Mouse (Mus musculus): ENCODE data around the gene Tprgl. TPM values are rescaled to one million over a fixed set of nuclear protein-coding genes. Genes with fewer than 3 reads are reported as not detected.

The Tprgl gene
- total and polyA plus RNA-seq, 3 experiments, result 121 to 147 (median 130) TPM

DNA sequence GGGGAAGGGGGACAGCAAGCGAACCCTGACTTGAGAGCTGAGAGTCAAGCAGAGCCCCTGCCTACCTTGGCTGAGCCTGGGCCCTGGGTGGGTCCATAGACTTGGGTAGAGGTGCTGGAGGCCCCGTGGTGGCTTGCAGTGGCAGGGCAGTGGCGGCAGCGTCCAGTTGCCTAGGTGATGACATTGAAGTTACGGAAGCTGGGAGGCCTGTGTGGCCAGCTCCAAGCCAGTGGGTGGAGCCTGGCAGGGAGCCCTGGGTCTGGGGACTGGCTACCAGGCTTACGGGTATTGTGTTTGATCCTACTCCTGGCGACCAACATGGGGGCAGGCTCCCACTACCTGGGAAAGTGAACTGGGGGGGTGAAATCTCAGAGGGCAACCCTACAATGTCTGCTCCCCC is 44.0 kb downstream of the Tprgl start:
- Histone ChIP-seq H3K36me3 (ENCODE audit: control insufficient read depth, insufficient read depth, low read length) (no peaks in the 10 kb centered on the region), H3K27ac (no peak overlapping the region), H3K4me1 (ENCODE audit: control insufficient read depth, insufficient read depth, low read length) (no peaks in the 10 kb centered on the region), H3K9ac (ENCODE audit: low read depth, low read length) (no peak overlapping the region), H3K4me3 (no peak overlapping the region), H3K27me3 (ENCODE audit: control insufficient read depth, insufficient read depth, low read length) (no peaks in the 10 kb centered on the region; the same call in 1 of the 2 replicates), H3K79me2 (replicated peaks; ENCODE audit: control insufficient read depth, insufficient read depth, low read length) (no peaks in the 10 kb centered on the region)
- TF ChIP-seq EP300 (IDR thresholded peaks at IDR 0.05; ENCODE audit: insufficient read depth, low read depth, low read length) (no peak), POLR2A (IDR thresholded peaks at IDR 0.05; ENCODE audit: insufficient read depth, low read depth, low read length) (no peak), CTCF (IDR thresholded peaks at IDR 0.05) (no peak)
- intact Hi-C loops (cut with DNase I), result no loop called here
- no peak for DNase-seq
- 43% methylated on average over 7 of the region's 7 CpGs for WGBS

DNA sequence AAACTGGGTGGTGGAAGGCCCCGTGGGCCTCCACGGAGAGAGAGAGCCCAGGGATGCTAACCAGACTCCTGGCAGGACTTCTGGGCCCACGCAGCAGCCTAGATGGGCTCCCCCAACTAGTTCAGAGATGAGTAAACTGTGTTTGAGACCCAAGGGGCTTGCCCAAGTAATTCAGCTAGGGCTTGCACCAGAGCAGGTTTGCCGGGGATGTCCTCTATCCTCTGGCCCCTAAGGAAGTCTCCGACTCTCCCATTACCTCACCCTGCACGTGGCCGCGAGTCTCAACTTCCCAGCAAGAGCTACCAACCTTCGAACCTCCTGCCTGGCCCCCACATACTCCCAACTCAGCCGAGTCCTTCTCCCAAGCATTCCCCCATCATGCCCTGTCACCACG is 50.6 kb downstream of the Tprgl start:
- no peak overlapping the region for H3K4me3 ChIP-seq
- WGBS, result 65% methylated on average over 11 of the region's 11 CpGs
- no peaks in the 10 kb centered on the region; the same call in 1 of the 2 replicates for H3K27me3 ChIP-seq (ENCODE audit: control insufficient read depth, insufficient read depth, low read length)
- no peaks in the 10 kb centered on the region for H3K79me2 ChIP-seq (replicated peaks; ENCODE audit: control insufficient read depth, insufficient read depth, low read length)
- TF ChIP-seq POLR2A (IDR thresholded peaks at IDR 0.05; ENCODE audit: insufficient read depth, low read depth, low read length) (no peak), EP300 (IDR thresholded peaks at IDR 0.05; ENCODE audit: insufficient read depth, low read depth, low read length) (no peak), CTCF (IDR thresholded peaks at IDR 0.05) (no peak)
- H3K9ac ChIP-seq (ENCODE audit: low read depth, low read length), result no peak overlapping the region
- intact Hi-C loops (cut with DNase I), result no loop called here
- no peaks in the 10 kb centered on the region for H3K4me1 ChIP-seq (ENCODE audit: control insufficient read depth, insufficient read depth, low read length)
- no peaks in the 10 kb centered on the region for H3K36me3 ChIP-seq (ENCODE audit: control insufficient read depth, insufficient read depth, low read length)
- no peak for DNase-seq
- no peak overlapping the region for H3K27ac ChIP-seq

DNA sequence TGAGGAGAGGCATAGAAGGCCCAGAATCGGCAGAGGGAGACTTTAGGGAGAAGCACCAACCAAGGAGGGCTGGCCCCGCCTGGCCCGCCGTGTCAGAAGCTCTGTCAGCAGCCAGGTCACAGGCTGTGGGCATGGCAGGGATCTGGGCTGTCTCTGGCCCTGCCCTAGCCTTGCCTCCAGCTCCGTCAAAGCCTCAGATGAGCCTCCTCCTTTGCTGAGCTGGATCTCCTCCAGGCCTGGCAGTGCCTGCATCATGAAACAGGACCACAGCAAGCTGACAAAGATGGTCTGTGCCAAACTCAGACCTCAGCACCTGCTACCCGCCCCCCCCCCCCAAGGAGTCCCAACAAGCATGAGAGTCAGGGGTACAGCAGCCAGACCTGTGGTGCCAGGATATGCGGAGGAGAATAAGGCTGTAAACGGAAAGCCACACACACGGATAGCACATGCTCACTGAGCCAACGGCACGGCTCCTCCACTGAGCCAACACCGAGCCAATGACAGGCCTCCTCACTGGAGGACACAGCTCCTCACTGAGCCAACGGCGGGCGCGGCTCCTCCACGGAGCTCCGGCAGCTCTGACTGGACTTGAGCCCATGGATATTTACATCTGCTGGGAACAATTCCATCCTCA is 51.1 kb downstream of the Tprgl start:
- DNase-seq, result no peak
- Histone ChIP-seq H3K4me1 (ENCODE audit: control insufficient read depth, insufficient read depth, low read length) (no peaks in the 10 kb centered on the region), H3K27me3 (ENCODE audit: control insufficient read depth, insufficient read depth, low read length) (no peaks in the 10 kb centered on the region; the same call in 1 of the 2 replicates), H3K36me3 (ENCODE audit: control insufficient read depth, insufficient read depth, low read length) (no peaks in the 10 kb centered on the region), H3K27ac (no peak overlapping the region), H3K4me3 (no peak overlapping the region), H3K79me2 (replicated peaks; ENCODE audit: control insufficient read depth, insufficient read depth, low read length) (no peaks in the 10 kb centered on the region), H3K9ac (ENCODE audit: low read depth, low read length) (no peak overlapping the region)
- no peak for TF ChIP-seq POLR2A (IDR thresholded peaks at IDR 0.05; ENCODE audit: insufficient read depth, low read depth, low read length)
- TF ChIP-seq EP300 (IDR thresholded peaks at IDR 0.05; ENCODE audit: insufficient read depth, low read depth, low read length), result no peak
- no peak for TF ChIP-seq CTCF (IDR thresholded peaks at IDR 0.05)
- intact Hi-C loops (cut with DNase I), result no loop called here
- WGBS, result 39% methylated on average over 18 of the region's 18 CpGs

Other genes with a start within 250 kb of the Tprgl start
- gene A430005L14Rik, start 203.4 kb downstream of the Tprgl start, total RNA-seq (2021), result 10 to 100 TPM; 14.1 to 16.2 TPM
- gene A430005L14Rik, start 203.4 kb downstream of the Tprgl start, polyA plus RNA-seq (2012; rRNA removed), result 15.5 and 21.1 TPM in 2 replicates
- gene Dffb, start 185.5 kb downstream of the Tprgl start, total RNA-seq (2021), result 1 to 10 TPM; 2.7 to 3.0 TPM
- 5.3 and 7.7 TPM in 2 replicates for gene Dffb, start 185.5 kb downstream of the Tprgl start, polyA plus RNA-seq (2012; rRNA removed)
- gene Cep104, start 185.5 kb downstream of the Tprgl start, total RNA-seq (2021), result 10 to 100 TPM; 28.1 to 31.5 TPM
- 19.6 and 20.1 TPM in 2 replicates for gene Cep104, start 185.5 kb downstream of the Tprgl start, polyA plus RNA-seq (2012; rRNA removed)
- gene Lrrc47, start 148.9 kb downstream of the Tprgl start, total RNA-seq (2021), result 10 to 100 TPM; 28.6 to 28.7 TPM
- 29.7 and 35.6 TPM in 2 replicates for gene Lrrc47, start 148.9 kb downstream of the Tprgl start, polyA plus RNA-seq (2012; rRNA removed)
- gene Smim1, start 134.4 kb downstream of the Tprgl start, total RNA-seq (2021), result 1 to 10 TPM; 5.7 to 7.8 TPM
- 24.7 and 29.2 TPM in 2 replicates for gene Smim1, start 134.4 kb downstream of the Tprgl start, polyA plus RNA-seq (2012; rRNA removed)
- not detected for gene Ccdc27, start 118.0 kb downstream of the Tprgl start, total RNA-seq (2021)
- not detected in 2 replicates for gene Ccdc27, start 118.0 kb downstream of the Tprgl start, polyA plus RNA-seq (2012; rRNA removed)
- not detected for gene Trp73, start 20.5 kb downstream of the Tprgl start, total RNA-seq (2021)
- 0.39 TPM in 1 of 2 replicates, not detected in the other for gene Trp73, start 20.5 kb downstream of the Tprgl start, polyA plus RNA-seq (2012; rRNA removed)
- 10 to 100 TPM; 11.8 to 12.3 TPM for gene Wrap73, start 18.3 kb downstream of the Tprgl start, total RNA-seq (2021)
- gene Wrap73, start 18.3 kb downstream of the Tprgl start, polyA plus RNA-seq (2012; rRNA removed), result 16.9 and 17.9 TPM in 2 replicates
- gene Megf6, start 10.1 kb upstream of the Tprgl start, total RNA-seq (2021), result 1 to 10 TPM; 4.1 to 4.9 TPM
- 4.3 and 4.5 TPM in 2 replicates for gene Megf6, start 10.1 kb upstream of the Tprgl start, polyA plus RNA-seq (2012; rRNA removed)
- gene Arhgef16, start 141.0 kb upstream of the Tprgl start, total RNA-seq (2021), result under 1 TPM; 0.36 to 0.39 TPM
- 1.2 and 1.6 TPM in 2 replicates for gene Arhgef16, start 141.0 kb upstream of the Tprgl start, polyA plus RNA-seq (2012; rRNA removed)
- not detected for gene B230104I21Rik, start 175.5 kb upstream of the Tprgl start, total RNA-seq (2021)
- not detected in 2 replicates for gene B230104I21Rik, start 175.5 kb upstream of the Tprgl start, polyA plus RNA-seq (2012; rRNA removed)

All from heart, adult 2 months (tissue).